Mouse (Mus musculus) MEL (cell line): ENCODE data around the gene Tfap2c. TPM values are rescaled to one million over a fixed set of nuclear protein-coding genes. Genes with fewer than 3 reads are reported as not detected.

ENCODE experiments used
- DNase-seq: peaks from one replicate; pipeline ENCODE4 v3.0.0; 2011; ENCODE audit warnings: low read depth, low spot score
- H3K27ac ChIP-seq: 2 replicates; pipeline ENCODE4 v1.5.1; 2012; ENCODE audit warnings: low read depth, mild to moderate bottlenecking, control low read depth, low read length, moderate library complexity; ENCODE audit not compliant: control insufficient read depth
- H3K27me3 ChIP-seq, 2 experiments: fragments of 150-350 bp in 1 of 2; sonication (generic) in 1 of 2; 2 replicates each; pipeline ENCODE4 v1.6.1; 2012; ENCODE audit warnings: low read length in 2 of 2, mild to moderate bottlenecking in 2 of 2, improper control_type of control experiment in 1 of 2, moderate library complexity in 1 of 2; ENCODE audit not compliant: insufficient read depth in 2 of 2, control insufficient read depth in 1 of 2
- H3K36me3 ChIP-seq, 2 experiments: 2 replicates each; pipeline ENCODE4 v1.6.1; 2012 to 2014; ENCODE audit warnings: low read length in 2 of 2, improper control_type of control experiment in 1 of 2, inconsistent platforms in 1 of 2, mild to moderate bottlenecking in 1 of 2; ENCODE audit not compliant: insufficient read depth in 2 of 2, control insufficient read depth in 1 of 2
- H3K4me1 ChIP-seq, 2 experiments: fragments of 150-350 bp in 1 of 2; sonication (generic) in 1 of 2; 2 replicates each; pipeline ENCODE4 v1.6.1; 2012; ENCODE audit warnings: low read length in 2 of 2, improper control_type of control experiment in 1 of 2, mild to moderate bottlenecking in 1 of 2; ENCODE audit not compliant: insufficient read depth in 2 of 2, control insufficient read depth in 1 of 2
- H3K4me3 ChIP-seq, 2 experiments: fragments of 150-350 bp in 1 of 2; sonication (generic) in 1 of 2; 2 replicates each; pipeline ENCODE4 v1.5.1; 2012; ENCODE audit warnings: low read depth in 2 of 2, low read length in 2 of 2, mild to moderate bottlenecking in 2 of 2, moderate library complexity in 2 of 2, control low read depth in 1 of 2, improper control_type of control experiment in 1 of 2; ENCODE audit not compliant: control insufficient read depth in 1 of 2, insufficient read depth in 1 of 2
- H3K79me2 ChIP-seq: 2 replicates; pipeline ENCODE4 v1.6.1; 2012; ENCODE audit warnings: mild to moderate bottlenecking, low read length, moderate library complexity; ENCODE audit not compliant: control insufficient read depth, poor library complexity, insufficient read depth
- H3K9ac ChIP-seq: 2 replicates; pipeline ENCODE4 v1.6.1; 2012; ENCODE audit warnings: low read depth, mild to moderate bottlenecking, control low read depth, low read length, moderate library complexity; ENCODE audit not compliant: control insufficient read depth, poor library complexity, severe bottlenecking
- H3K9me3 ChIP-seq: fragments of 150-350 bp; sonication (generic); replicated peaks from 2 replicates; pipeline ENCODE4 v1.6.1; 2012; ENCODE audit warnings: mild to moderate bottlenecking, low read length, improper control_type of control experiment, moderate library complexity; ENCODE audit not compliant: insufficient read depth
- BHLHE40 ChIP-seq: IDR thresholded peaks from 2 replicates; pipeline ENCODE4 v1.6.1; 2012; ENCODE audit warnings: low read depth, mild to moderate bottlenecking, inconsistent platforms, low read length, improper control_type of control experiment, borderline replicate concordance
- CHD2 ChIP-seq: IDR thresholded peaks from 2 replicates; pipeline ENCODE4 v1.6.1; 2011; ENCODE audit warnings: low read length, improper control_type of control experiment
- CTCF ChIP-seq, 3 experiments: IDR thresholded peaks in 2 of 3; conservative IDR thresholded peaks in 1 of 3; 2 replicates each; pipeline ENCODE4 v1.5.1; 2011 to 2012; ENCODE audit warnings: low read length in 3 of 3, low read depth in 2 of 3, mild to moderate bottlenecking in 2 of 3, improper control_type of control experiment in 1 of 3, inconsistent platforms in 1 of 3, mixed read lengths in 1 of 3, moderate library complexity in 1 of 3; ENCODE audit not compliant: control insufficient read depth in 1 of 3, insufficient read depth in 1 of 3, poor library complexity in 1 of 3, severe bottlenecking in 1 of 3
- EP300 ChIP-seq, 2 experiments: IDR thresholded peaks; 2 replicates each; pipeline ENCODE4 v1.6.1; 2011; ENCODE audit warnings: improper control_type of control experiment in 2 of 2, low read length in 2 of 2, low read depth in 1 of 2, mild to moderate bottlenecking in 1 of 2
- GABPA ChIP-seq: IDR thresholded peaks from 2 replicates; pipeline ENCODE4 v1.6.1; 2012; ENCODE audit warnings: low read depth, mild to moderate bottlenecking, inconsistent platforms, low read length, improper control_type of control experiment, moderate library complexity
- GATA1 ChIP-seq: IDR thresholded peaks from 2 replicates; pipeline ENCODE4 v1.6.1; 2011; ENCODE audit warnings: low read depth, low read length, improper control_type of control experiment
- KAT2A ChIP-seq: conservative IDR thresholded peaks from 2 replicates; pipeline ENCODE4 v1.6.1; 2012; ENCODE audit warnings: low read depth, low read length, improper control_type of control experiment, inconsistent platforms
- MAFK ChIP-seq: IDR thresholded peaks from 2 replicates; pipeline ENCODE4 v1.6.1; 2011; ENCODE audit warnings: low read depth, mild to moderate bottlenecking, low read length, improper control_type of control experiment, borderline replicate concordance
- MAZ ChIP-seq: IDR thresholded peaks from 2 replicates; pipeline ENCODE4 v1.6.1; 2012; ENCODE audit warnings: low read depth, mild to moderate bottlenecking, inconsistent platforms, low read length, improper control_type of control experiment
- MEF2A ChIP-seq: IDR thresholded peaks from 2 replicates; pipeline ENCODE4 v1.6.1; 2014; ENCODE audit warnings: low read depth, mild to moderate bottlenecking, inconsistent platforms, low read length, improper control_type of control experiment; ENCODE audit not compliant: poor library complexity, insufficient replicate concordance, severe bottlenecking; ENCODE audit errors: extremely low read depth
- MXI1 ChIP-seq: IDR thresholded peaks from 2 replicates; pipeline ENCODE4 v1.6.1; 2011; ENCODE audit warnings: mild to moderate bottlenecking, low read depth, low read length, improper control_type of control experiment
- MYB ChIP-seq: IDR thresholded peaks from 2 replicates; pipeline ENCODE4 v1.6.1; 2011; ENCODE audit warnings: mild to moderate bottlenecking, low read depth, low read length, improper control_type of control experiment
- NELFE ChIP-seq: IDR thresholded peaks from 2 replicates; pipeline ENCODE4 v1.6.1; 2011; ENCODE audit warnings: low read depth, low read length, improper control_type of control experiment
- POLR2AphosphoS2 ChIP-seq: IDR thresholded peaks from 2 replicates; pipeline ENCODE4 v1.6.1; 2011; ENCODE audit warnings: low read length, improper control_type of control experiment
- POLR2AphosphoS5 ChIP-seq: IDR thresholded peaks from 2 replicates; pipeline ENCODE4 v1.6.1; 2012; ENCODE audit warnings: low read depth, borderline replicate concordance, mild to moderate bottlenecking, inconsistent platforms, low read length, moderate library complexity, mixed read lengths
- RAD21 ChIP-seq: IDR thresholded peaks from 2 replicates; pipeline ENCODE4 v1.6.1; 2011; ENCODE audit warnings: mild to moderate bottlenecking, low read depth, low read length, improper control_type of control experiment
- SIN3A ChIP-seq: IDR thresholded peaks from 2 replicates; pipeline ENCODE4 v1.6.1; 2012; ENCODE audit warnings: low read length, improper control_type of control experiment, inconsistent platforms
- TBP ChIP-seq: IDR thresholded peaks from 2 replicates; pipeline ENCODE4 v1.8.0; 2011; ENCODE audit warnings: low read depth, low read length, improper control_type of control experiment
- TCF12 ChIP-seq: IDR thresholded peaks from 2 replicates; pipeline ENCODE4 v1.6.1; 2014; ENCODE audit warnings: low read depth, mild to moderate bottlenecking, inconsistent platforms, low read length, improper control_type of control experiment, moderate library complexity
- UBTF ChIP-seq: IDR thresholded peaks from 2 replicates; pipeline ENCODE4 v1.6.1; 2012; ENCODE audit warnings: low read depth, mild to moderate bottlenecking, inconsistent platforms, low read length, improper control_type of control experiment, moderate library complexity, borderline replicate concordance; ENCODE audit not compliant: insufficient read depth
- USF1 ChIP-seq: IDR thresholded peaks from 2 replicates; pipeline ENCODE4 v1.6.1; 2014; ENCODE audit warnings: low read depth, mild to moderate bottlenecking, inconsistent platforms, low read length, improper control_type of control experiment, moderate library complexity
- USF2 ChIP-seq, 2 experiments: IDR thresholded peaks; 2 replicates each; pipeline ENCODE4 v1.6.1; 2011 to 2012; ENCODE audit warnings: improper control_type of control experiment in 2 of 2, low read length in 2 of 2, borderline replicate concordance in 1 of 2, inconsistent platforms in 1 of 2, low read depth in 1 of 2, mild to moderate bottlenecking in 1 of 2; ENCODE audit not compliant: insufficient read depth in 1 of 2
- ZMIZ1 ChIP-seq: IDR thresholded peaks from 2 replicates; pipeline ENCODE4 v1.6.1; 2012; ENCODE audit warnings: low read depth, mild to moderate bottlenecking, inconsistent platforms, low read length, improper control_type of control experiment, moderate library complexity
- ZNF384 ChIP-seq: IDR thresholded peaks from 2 replicates; pipeline ENCODE4 v1.6.1; 2012; ENCODE audit warnings: low read depth, mild to moderate bottlenecking, inconsistent platforms, low read length, improper control_type of control experiment
- polyA plus RNA-seq, 2 experiments: library from polyadenylated mRNA; stranded (reverse) in 1 of 2; unstranded in 1 of 2; fragments of >175 nt in 1 of 2; fragments of >200 nt in 1 of 2; gene quantifications; 2 replicates each; pipeline versions ENCODE4 v1.2.1 to v1.2.4; 2012; ENCODE audit warnings: low replicate concordance in 2 of 2, low read depth in 1 of 2; ENCODE audit not compliant: insufficient read length in 2 of 2, insufficient read depth in 1 of 2, missing spikeins in 1 of 2
- total RNA-seq: library from RNA; depleted of rRNA; stranded (reverse); fragments of 300-350 nt; gene quantifications from 2 replicates; pipeline ENCODE4 v1.2.3, GENCODE M21; 2012

Gene Tfap2c
- total and polyA plus RNA-seq, 3 experiments = not detected

DNA sequence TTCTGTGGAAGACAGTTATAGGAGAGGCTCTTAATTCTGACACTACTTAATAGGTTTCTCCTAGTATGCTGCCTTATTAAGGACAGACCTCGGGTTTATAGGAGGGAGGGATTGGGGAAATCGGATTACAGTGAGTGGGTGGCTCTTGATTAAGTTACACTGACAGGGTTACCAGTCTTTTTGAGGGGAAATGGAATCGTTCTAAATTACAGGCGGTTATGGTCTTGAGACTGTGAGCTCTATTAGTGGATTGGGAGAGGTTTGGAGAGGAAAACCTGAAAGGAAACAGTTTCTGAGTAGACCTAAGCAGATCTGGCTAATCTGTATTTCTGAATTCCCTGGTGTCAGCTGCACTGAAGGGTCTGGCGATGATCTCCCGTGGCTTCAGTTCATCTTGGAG lies 3.3 kb downstream of the Tfap2c start:
- Histone ChIP-seq H3K36me3 (no peaks in the 10 kb centered on the region), H3K27me3 (no peaks in the 10 kb centered on the region), H3K79me2 (no peaks in the 10 kb centered on the region), H3K4me3 (no peak overlapping the region), H3K4me1 (no peaks in the 10 kb centered on the region), H3K27ac (no peak overlapping the region), H3K9me3 (no peaks in the 10 kb centered on the region), H3K9ac (no peak overlapping the region)
- TF ChIP-seq ZMIZ1 (no peak), SIN3A (no peak), UBTF (no peak), USF2 (IDR thresholded peaks at IDR 0.05; ENCODE audit: borderline replicate concordance in 1 of 2, insufficient read depth in 1 of 2, low read depth in 1 of 2, low read length in 2 of 2) (no peak), MAZ (no peak), CHD2 (no peak), USF1 (no peak), POLR2AphosphoS2 (no peak), NELFE (no peak), KAT2A (no peak), MAFK (no peak), MXI1 (no peak)
- no peak for DNase-seq

DNA sequence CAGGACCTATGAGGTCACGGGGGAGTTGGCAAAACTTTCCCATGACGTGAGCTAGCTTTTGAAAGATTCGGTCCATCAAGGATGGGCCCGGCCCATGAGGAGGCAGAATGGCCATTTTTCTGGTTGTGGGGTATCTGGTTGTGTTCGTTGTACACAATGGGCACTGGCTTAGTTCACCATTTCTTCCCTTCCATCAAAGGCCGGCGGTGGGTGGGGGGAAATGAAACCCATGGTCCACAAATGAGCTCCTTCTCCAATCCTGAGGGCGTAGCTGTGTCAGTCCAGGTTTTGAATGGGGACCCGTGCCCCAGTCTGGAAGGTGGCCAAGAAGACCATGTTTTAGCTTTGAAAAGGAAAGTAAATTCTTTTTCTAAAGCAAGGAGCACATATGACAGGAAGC lies 4.8 kb downstream of the Tfap2c start:
- Histone ChIP-seq H3K9me3 (no peaks in the 10 kb centered on the region), H3K4me1 (no peaks in the 10 kb centered on the region), H3K27ac (no peak overlapping the region), H3K27me3 (no peaks in the 10 kb centered on the region), H3K79me2 (no peaks in the 10 kb centered on the region), H3K9ac (no peak overlapping the region), H3K4me3 (no peak overlapping the region), H3K36me3 (no peaks in the 10 kb centered on the region)
- no peak for TF ChIP-seq CHD2
- TF ChIP-seq MYB = no peak
- TF ChIP-seq MAZ = no peak
- TF ChIP-seq TCF12 = no peak
- TF ChIP-seq KAT2A = no peak
- no peak for TF ChIP-seq RAD21
- TF ChIP-seq ZNF384 = no peak
- TF ChIP-seq CTCF (IDR thresholded peaks at IDR 0.05 in 2 of 3, conservative IDR thresholded peaks at IDR 0.05 in 1 of 3; ENCODE audit: control insufficient read depth in 1 of 3, insufficient read depth in 1 of 3, low read depth in 2 of 3, low read length in 3 of 3, poor library complexity in 1 of 3, severe bottlenecking in 1 of 3) = no peak
- TF ChIP-seq USF1 = no peak
- TF ChIP-seq POLR2AphosphoS5 = no peak
- TF ChIP-seq MEF2A = no peak
- TF ChIP-seq EP300 (IDR thresholded peaks at IDR 0.05; ENCODE audit: low read depth in 1 of 2, low read length in 2 of 2) = no peak
- no peak for TF ChIP-seq GABPA
- TF ChIP-seq BHLHE40 = no peak
- TF ChIP-seq GATA1 = no peak
- TF ChIP-seq TBP = no peak
- TF ChIP-seq MAFK = no peak
- DNase-seq = no peak
